12 mouse cellular contexts compared by ENCODE assay signal in genomic region chr10:79668076-79668475, GRCm38 (mm10). TPM values are rescaled to one million over a fixed set of nuclear protein-coding genes. Genes with fewer than 3 reads are reported as not detected.
DNase-seq lines count a peak whose midpoint lies in the region; ATAC-seq and TF ChIP-seq lines count a peak whose summit lies in the region.
"Had no signal": no experiment of that assay in that cellular context is flagged by ENCODE, and none has a peak within 500 bp of the region (broad histone marks: within the 10 kb centered on the region; RNA-seq: fewer than 3 reads in every experiment).

No protein-coding gene starts in this region.

- H3K9ac ChIP-seq in hindbrain, embryonic 13.5 days: peak overlapping the region; percentile 94; the same call in 1 of the 2 replicates
- peak overlapping the region; percentile 90 for H3K9ac ChIP-seq in midbrain, embryonic 15.5 days
- H3K9ac ChIP-seq in heart, embryonic 11.5 days (ENCODE audit: low read depth, low read length): no peak overlapping the region

- peak overlapping the region; percentile 97 for H3K4me2 ChIP-seq in hindbrain, embryonic 13.5 days
- H3K4me2 ChIP-seq in midbrain, embryonic 15.5 days: peak overlapping the region; percentile 85
- no peak overlapping the region for H3K4me2 ChIP-seq in heart, embryonic 11.5 days

- DNase-seq in testis, postnatal 14 days (ENCODE audit: low spot score): no peak
- DNase-seq in thymus, postnatal 10 days (ENCODE audit: low spot score in 2 of 2): no peak
- DNase-seq in embryo, embryonic 11 days: no peak
- DNase-seq: kidney, adult 2 months had no signal

- H3K9me3 ChIP-seq in hindbrain, embryonic 13.5 days: no peaks in the 10 kb centered on the region
- H3K9me3 ChIP-seq in midbrain, embryonic 15.5 days: no peaks in the 10 kb centered on the region
- no peaks in the 10 kb centered on the region for H3K9me3 ChIP-seq in heart, embryonic 11.5 days (replicated peaks; ENCODE audit: control insufficient read depth, low read length)

- TF ChIP-seq CTCF in testis, adult 2 months (IDR thresholded peaks at IDR 0.05; ENCODE audit: control insufficient read depth, insufficient read depth, insufficient replicate concordance, low read depth, low read length): no peak

- H3K27ac ChIP-seq in testis, adult 2 months (ENCODE audit: control insufficient read depth, insufficient read depth, low read depth, low read length): peak overlapping the region; percentile 33
- peak overlapping the region; percentile 98 for H3K27ac ChIP-seq in hindbrain, embryonic 13.5 days
- H3K27ac ChIP-seq in midbrain, embryonic 15.5 days: peak overlapping the region; percentile 99
- H3K27ac ChIP-seq in heart, embryonic 11.5 days (ENCODE audit: low read depth, low read length): no peak overlapping the region

- no peaks in the 10 kb centered on the region for H3K36me3 ChIP-seq in testis, adult 2 months (ENCODE audit: control insufficient read depth, insufficient read depth, low read length)
- peaks cover 10% of the 10 kb centered on the region for H3K36me3 ChIP-seq in hindbrain, embryonic 13.5 days
- no peaks in the 10 kb centered on the region; the same call in 1 of the 2 replicates for H3K36me3 ChIP-seq in midbrain, embryonic 15.5 days (replicated peaks)
- no peaks in the 10 kb centered on the region for H3K36me3 ChIP-seq in heart, embryonic 11.5 days (ENCODE audit: control insufficient read depth, insufficient read depth, low read length)

- ATAC-seq in hindbrain, embryonic 13.5 days (ENCODE audit: low FRiP score): no peak
- ATAC-seq in midbrain, embryonic 15.5 days (replicated peaks): no peak
- no peak for ATAC-seq in heart, embryonic 11.5 days (replicated peaks; ENCODE audit: insufficient number of reproducible peaks, low FRiP score, low TSS enrichment)

- H3K4me1 ChIP-seq in testis, adult 2 months (ENCODE audit: control insufficient read depth, insufficient read depth, low read length): peaks cover 15% of the 10 kb centered on the region
- peaks cover 35% of the 10 kb centered on the region for H3K4me1 ChIP-seq in hindbrain, embryonic 13.5 days (replicated peaks)
- peaks cover 32% of the 10 kb centered on the region for H3K4me1 ChIP-seq in midbrain, embryonic 15.5 days
- H3K4me1 ChIP-seq in heart, embryonic 11.5 days (ENCODE audit: control insufficient read depth, insufficient read depth, low read length): peaks cover 11% of the 10 kb centered on the region

- no peak for TF ChIP-seq POLR2A in testis, adult 2 months (IDR thresholded peaks at IDR 0.05; ENCODE audit: control insufficient read depth, low read depth, low read length)

- H3K27me3 ChIP-seq in testis, adult 2 months (ENCODE audit: control insufficient read depth, insufficient read depth, low read length): no peaks in the 10 kb centered on the region
- H3K27me3 ChIP-seq in hindbrain, embryonic 13.5 days: no peaks in the 10 kb centered on the region
- no peaks in the 10 kb centered on the region for H3K27me3 ChIP-seq in midbrain, embryonic 15.5 days (replicated peaks)
- 0 out of 2 replicates have a peak, but pooled peaks cover 6% of the 10 kb centered on the region for H3K27me3 ChIP-seq in heart, embryonic 11.5 days (ENCODE audit: control insufficient read depth, insufficient read depth, low read length)
- H3K27me3 ChIP-seq: CH12.LX had no signal

- H3K4me3 ChIP-seq in testis, adult 2 months (ENCODE audit: control insufficient read depth, low read depth, low read length): peak overlapping the region; percentile 96
- peak overlapping the region; percentile 88 for H3K4me3 ChIP-seq in hindbrain, embryonic 13.5 days
- peak overlapping the region; percentile 90 for H3K4me3 ChIP-seq in midbrain, embryonic 15.5 days
- H3K4me3 ChIP-seq in heart, embryonic 11.5 days (ENCODE audit: low read depth, low read length): no peak overlapping the region

- 78% methylated on average over 5 of the region's 5 CpGs for WGBS in hindbrain, embryonic 13.5 days
- WGBS in midbrain, embryonic 15.5 days: 83% methylated on average over 5 of the region's 5 CpGs
- WGBS in heart, embryonic 11.5 days (ENCODE audit: insufficient replicate concordance): 75% methylated on average over 5 of the region's 5 CpGs

RNA-seq across cellular contexts. Expression of gene Tpgs1, which starts 1.1 kb away (rescaled TPM):
- polyA plus RNA-seq in testis, adult 2 months (2012; rRNA removed): 33.9 and 36.7 TPM in 2 replicates
- polyA plus RNA-seq in hindbrain, embryonic 13.5 days (2015; fragmentation: Nextera tagmentation; extraction: Ambion mirVana): 86.5 and 93.4 TPM in 2 replicates
- 99.8 and 105 TPM in 2 replicates for polyA plus RNA-seq in midbrain, embryonic 15.5 days (2015; fragmentation: Nextera tagmentation; extraction: Ambion mirVana)
- polyA plus RNA-seq in heart, embryonic 11.5 days (2014; fragmentation: Nextera tagmentation; extraction: Ambion mirVana): 47.4 and 48.6 TPM in 2 replicates

RNA-seq across cellular contexts. Expression of gene Madcam1, which starts 3.7 kb away (rescaled TPM):
- not detected in 2 replicates for polyA plus RNA-seq in testis, adult 2 months (2012; rRNA removed)
- 0.87 and 0.88 TPM in 2 replicates for polyA plus RNA-seq in hindbrain, embryonic 13.5 days (2015; fragmentation: Nextera tagmentation; extraction: Ambion mirVana)
- polyA plus RNA-seq in midbrain, embryonic 15.5 days (2015; fragmentation: Nextera tagmentation; extraction: Ambion mirVana): 0.79 and 1.1 TPM in 2 replicates
- polyA plus RNA-seq in heart, embryonic 11.5 days (2014; fragmentation: Nextera tagmentation; extraction: Ambion mirVana): 1.1 and 1.5 TPM in 2 replicates
- polyA plus RNA-seq: cerebellum, adult 2 months; liver, adult 2 months; lung, postnatal 0 days had no signal

RNA-seq across cellular contexts. Expression of gene Cdc34, which starts 13.9 kb away (rescaled TPM):
- polyA plus RNA-seq in testis, adult 2 months (2012; rRNA removed): 855 and 952 TPM in 2 replicates
- 92.7 and 100 TPM in 2 replicates for polyA plus RNA-seq in hindbrain, embryonic 13.5 days (2015; fragmentation: Nextera tagmentation; extraction: Ambion mirVana)
- 88.8 and 91.6 TPM in 2 replicates for polyA plus RNA-seq in midbrain, embryonic 15.5 days (2015; fragmentation: Nextera tagmentation; extraction: Ambion mirVana)
- 159 and 164 TPM in 2 replicates for polyA plus RNA-seq in heart, embryonic 11.5 days (2014; fragmentation: Nextera tagmentation; extraction: Ambion mirVana)

RNA-seq across cellular contexts. Expression of gene Gzmm, which starts 20.7 kb away (rescaled TPM):
- 0.33 and 0.52 TPM in 2 replicates for polyA plus RNA-seq in testis, adult 2 months (2012; rRNA removed)
- polyA plus RNA-seq in hindbrain, embryonic 13.5 days (2015; fragmentation: Nextera tagmentation; extraction: Ambion mirVana): 1.1 and 1.4 TPM in 2 replicates
- 1.7 and 2.2 TPM in 2 replicates for polyA plus RNA-seq in midbrain, embryonic 15.5 days (2015; fragmentation: Nextera tagmentation; extraction: Ambion mirVana)
- 0.40 and 1.0 TPM in 2 replicates for polyA plus RNA-seq in heart, embryonic 11.5 days (2014; fragmentation: Nextera tagmentation; extraction: Ambion mirVana)

RNA-seq across cellular contexts. Expression of gene Odf3l2, which starts 22.5 kb away (rescaled TPM):
- polyA plus RNA-seq in testis, adult 2 months (2012; rRNA removed): not detected in 2 replicates
- polyA plus RNA-seq in hindbrain, embryonic 13.5 days (2015; fragmentation: Nextera tagmentation; extraction: Ambion mirVana): not detected in 2 replicates
- 0.41 and 0.44 TPM in 2 replicates for polyA plus RNA-seq in midbrain, embryonic 15.5 days (2015; fragmentation: Nextera tagmentation; extraction: Ambion mirVana)
- not detected in 2 replicates for polyA plus RNA-seq in heart, embryonic 11.5 days (2014; fragmentation: Nextera tagmentation; extraction: Ambion mirVana)
- polyA plus RNA-seq: cerebellum, adult 2 months; liver, adult 2 months; lung, postnatal 0 days had no signal
